Mouse (Mus musculus) liver, embryonic 14.5 days (tissue): ENCODE results near the gene Ttc34. TPM values are rescaled to one million over a fixed set of nuclear protein-coding genes. Genes with fewer than 3 reads are reported as not detected.

Experiments
- ATAC-seq: fragments of 200-750 bp; cut with Nextera tagmentation; 2 replicates; pipeline ENCODE4 v1.8.0; 2017; ENCODE audit warnings: moderate number of reproducible peaks, mild to moderate bottlenecking, moderate library complexity; ENCODE audit not compliant: insufficient read depth
- DNase-seq, 3 experiments: peaks; one replicate each; pipeline ENCODE4 v3.0.0-alpha.2; 2012 to 2013; ENCODE audit warnings: low read depth in 3 of 3, low spot score in 3 of 3
- H3K27ac ChIP-seq: fragments of 300-500 bp; sonication (generic); 2 replicates; pipeline ENCODE4 v1.5.1; 2014; ENCODE audit warnings: moderate library complexity, mild to moderate bottlenecking, control low read depth, inconsistent platforms
- H3K27me3 ChIP-seq: fragments of 300-500 bp; sonication (generic); 2 replicates; pipeline ENCODE4 v1.6.1; 2014; ENCODE audit warnings: mild to moderate bottlenecking, low read length, moderate library complexity; ENCODE audit not compliant: control insufficient read depth, insufficient read depth
- H3K36me3 ChIP-seq: fragments of 300-500 bp; sonication (generic); replicated peaks from 2 replicates; pipeline ENCODE4 v1.6.1; 2014; ENCODE audit warnings: low read depth; ENCODE audit not compliant: control insufficient read depth, insufficient read depth
- H3K4me1 ChIP-seq, 2 experiments: fragments of 200-500 bp in 1 of 2; fragments of 300-500 bp in 1 of 2; sonication (generic) in 1 of 2; replicated peaks; 2 replicates each; pipeline ENCODE4 v1.6.1; 2012 to 2014; ENCODE audit warnings: antibody characterized with exemption in 1 of 2, inconsistent platforms in 1 of 2, low read length in 1 of 2; ENCODE audit not compliant: control insufficient read depth in 2 of 2, insufficient read depth in 2 of 2
- H3K4me2 ChIP-seq: fragments of 300-500 bp; sonication (generic); 2 replicates; pipeline ENCODE4 v1.6.1; 2014; ENCODE audit warnings: low read depth, mild to moderate bottlenecking, control low read depth, moderate library complexity
- H3K4me3 ChIP-seq, 2 experiments: fragments of 200-500 bp in 1 of 2; fragments of 300-500 bp in 1 of 2; sonication (generic) in 1 of 2; 2 replicates each; pipeline ENCODE4 v1.5.1; 2012 to 2014; ENCODE audit warnings: low read depth in 2 of 2, low read length in 2 of 2, mild to moderate bottlenecking in 2 of 2, control low read depth in 1 of 2, inconsistent platforms in 1 of 2, moderate library complexity in 1 of 2; ENCODE audit not compliant: insufficient read depth in 1 of 2
- H3K9ac ChIP-seq: fragments of 300-500 bp; sonication (generic); replicated peaks from 2 replicates; pipeline ENCODE4 v1.6.1; 2014; ENCODE audit warnings: mild to moderate bottlenecking, control low read depth, moderate library complexity
- H3K9me3 ChIP-seq: fragments of 300-500 bp; sonication (generic); 2 replicates; pipeline ENCODE4 v1.6.1; 2016; ENCODE audit warnings: low read length, mixed read lengths; ENCODE audit not compliant: control insufficient read depth
- CTCF ChIP-seq: IDR thresholded peaks from 2 replicates; pipeline ENCODE4 v1.5.1; 2016; ENCODE audit warnings: antibody characterized with exemption, low read depth, control low read depth
- EP300 ChIP-seq: IDR thresholded peaks from 2 replicates; pipeline ENCODE4 v1.6.1; 2016; ENCODE audit warnings: antibody characterized with exemption, low read depth
- WGBS: fragments of 180-500 bp; shearing (Covaris S2); extraction: QIAGEN DNeasy Blood & Tissue Kit; methylation state at CpG from one replicate; pipeline ENCODE4 v1.1.7; 2014; ENCODE audit not compliant: insufficient replicate concordance; 5-methylcytosine and 5-hydroxymethylcytosine counted together
- polyA plus RNA-seq, 2 experiments: library from polyadenylated mRNA; depleted of rRNA in 1 of 2; stranded (reverse) in 1 of 2; unstranded in 1 of 2; fragments of >200 nt; fragmentation: Nextera tagmentation in 1 of 2; extraction: Ambion mirVana in 1 of 2; gene quantifications; 2 replicates each; pipeline versions ENCODE4 v1.2.1 to v1.2.3; 2012 to 2014

Ttc34 gene
- polyA plus RNA-seq, 2 experiments = not detected

DNA sequence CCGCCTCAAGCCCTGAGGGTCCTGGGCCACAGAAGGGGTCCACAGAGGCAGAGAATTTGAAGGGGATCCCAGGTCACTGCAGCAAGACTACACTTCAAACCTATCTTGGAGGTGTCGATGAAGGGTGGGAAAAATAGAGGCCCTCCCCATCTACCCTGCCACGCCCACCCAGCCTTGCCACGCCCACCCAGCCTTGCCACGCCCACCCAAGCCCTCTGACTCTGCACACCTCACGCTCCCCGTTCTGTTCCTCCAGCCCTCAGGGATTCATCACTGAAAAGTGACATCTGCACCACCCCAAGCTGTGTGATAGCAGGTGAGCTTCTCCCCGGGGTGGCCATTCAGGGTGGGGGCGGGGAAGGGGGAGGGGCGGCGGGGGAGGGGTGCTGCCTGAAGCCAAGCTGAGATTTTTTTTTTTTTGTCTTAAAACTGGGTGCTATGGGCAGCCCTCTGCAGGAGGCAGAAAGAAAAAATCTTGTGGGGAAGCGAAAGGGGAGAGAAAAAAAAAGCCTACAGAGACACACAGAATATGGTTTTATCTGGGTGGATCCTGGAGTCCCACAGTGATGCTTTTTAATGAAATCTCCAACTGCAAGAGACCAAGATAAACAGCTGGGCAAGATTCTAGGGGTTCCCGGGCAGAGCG, 44.9 kb downstream of the Ttc34 start:
- peak in 2 of 3 experiments; percentile 45 to 77 for DNase-seq
- Histone ChIP-seq H3K4me2 (peak overlapping the region; percentile 72), H3K4me1 (peaks cover 39 to 44% of the 10 kb centered on the region in 2 experiments), H3K9me3 (no peaks in the 10 kb centered on the region), H3K4me3 (peak overlapping the region; percentile 40 to 44; a peak in 3 of 4 replicates), H3K27ac (peak overlapping the region; percentile 97), H3K36me3 (no peaks in the 10 kb centered on the region), H3K9ac (peak overlapping the region; percentile 87), H3K27me3 (peaks cover 6% of the 10 kb centered on the region)
- TF ChIP-seq CTCF = no peak
- TF ChIP-seq EP300 = no peak
- peak; percentile 50 for ATAC-seq
- WGBS = 16% methylated on average over 13 of the region's 14 CpGs

DNA sequence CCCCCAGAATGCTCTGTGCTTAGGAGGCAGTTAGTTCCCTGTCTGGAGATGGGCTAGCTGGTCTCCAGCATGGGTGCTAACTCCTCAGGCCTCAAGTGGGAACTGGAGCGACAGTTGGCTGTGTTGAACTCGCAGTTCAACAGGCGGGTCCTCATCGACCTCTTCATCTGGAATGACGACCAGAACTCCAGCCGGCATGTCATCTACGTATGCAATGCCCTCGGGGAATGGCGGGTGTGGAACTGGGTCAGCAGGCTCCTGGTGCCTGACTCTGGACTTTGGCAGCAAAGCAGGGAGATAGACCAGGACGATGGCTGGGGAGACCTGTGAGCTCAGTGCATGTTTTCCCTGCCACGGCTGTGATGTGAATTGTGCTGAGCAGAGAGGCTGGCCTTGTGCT, 48.2 kb downstream of the Ttc34 start:
- Histone ChIP-seq H3K9ac (no peak overlapping the region), H3K4me1 (peaks cover 22 to 24% of the 10 kb centered on the region in 2 experiments), H3K27ac (no peak overlapping the region)

DNA sequence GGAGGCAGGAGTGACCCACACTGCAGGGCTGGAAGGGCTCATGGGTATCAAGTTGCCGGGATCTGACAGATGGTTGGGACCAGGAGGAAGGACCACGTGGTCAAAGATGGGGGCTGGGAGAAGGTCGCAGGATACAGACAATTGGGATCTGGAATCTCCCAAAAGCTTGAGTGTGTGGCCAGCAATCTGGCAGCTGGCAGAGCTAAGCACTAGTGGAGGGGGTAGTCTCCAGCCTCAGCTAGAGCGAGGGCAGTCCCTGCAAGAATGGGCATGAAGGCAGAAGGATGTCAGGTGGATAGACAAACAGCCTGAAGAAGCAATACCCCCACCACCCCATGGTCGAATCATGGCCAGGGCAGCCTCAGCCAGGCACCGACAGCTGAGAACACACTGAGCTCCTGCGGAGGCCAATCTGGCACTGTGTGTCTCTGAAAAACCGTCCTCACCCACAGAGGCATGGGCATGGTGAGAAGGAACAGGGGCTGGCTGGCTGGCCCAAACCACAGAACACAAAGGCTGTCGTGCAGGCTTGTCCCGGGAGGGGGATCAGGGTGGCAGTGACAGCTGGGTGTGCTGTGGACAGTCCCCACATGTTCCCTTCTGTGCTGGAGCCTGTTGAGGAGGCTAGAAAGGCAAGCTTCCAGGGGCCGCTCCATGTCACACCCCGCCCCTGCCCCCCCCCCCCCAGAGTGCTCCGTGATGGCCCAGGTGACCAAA, 49.8 kb downstream of the Ttc34 start:
- peaks cover 7 to 8% of the 10 kb centered on the region in 2 experiments for H3K4me1 ChIP-seq
- no peak for ATAC-seq
- no peak overlapping the region for H3K9ac ChIP-seq
- no peaks in the 10 kb centered on the region for H3K36me3 ChIP-seq
- H3K4me2 ChIP-seq = no peak overlapping the region
- 55% methylated on average over 13 of the region's 13 CpGs for WGBS
- TF ChIP-seq EP300 (no peak), CTCF (no peak)
- peaks cover 6% of the 10 kb centered on the region for H3K27me3 ChIP-seq
- H3K27ac ChIP-seq = no peak overlapping the region
- no peak overlapping the region for H3K4me3 ChIP-seq
- no peak for DNase-seq
- H3K9me3 ChIP-seq = no peaks in the 10 kb centered on the region

More for the DNA sequence above, 48.2 kb downstream of the Ttc34 start:
- no peak for TF ChIP-seq EP300
- TF ChIP-seq CTCF = no peak
- no peak overlapping the region for H3K4me2 ChIP-seq
- H3K36me3 ChIP-seq = no peaks in the 10 kb centered on the region
- DNase-seq (no peak), ATAC-seq (no peak)
- WGBS = 70% methylated on average over 11 of the region's 11 CpGs
- H3K27me3 ChIP-seq = peaks cover 6% of the 10 kb centered on the region
- no peak overlapping the region for H3K4me3 ChIP-seq
- H3K9me3 ChIP-seq = no peaks in the 10 kb centered on the region

DNA sequence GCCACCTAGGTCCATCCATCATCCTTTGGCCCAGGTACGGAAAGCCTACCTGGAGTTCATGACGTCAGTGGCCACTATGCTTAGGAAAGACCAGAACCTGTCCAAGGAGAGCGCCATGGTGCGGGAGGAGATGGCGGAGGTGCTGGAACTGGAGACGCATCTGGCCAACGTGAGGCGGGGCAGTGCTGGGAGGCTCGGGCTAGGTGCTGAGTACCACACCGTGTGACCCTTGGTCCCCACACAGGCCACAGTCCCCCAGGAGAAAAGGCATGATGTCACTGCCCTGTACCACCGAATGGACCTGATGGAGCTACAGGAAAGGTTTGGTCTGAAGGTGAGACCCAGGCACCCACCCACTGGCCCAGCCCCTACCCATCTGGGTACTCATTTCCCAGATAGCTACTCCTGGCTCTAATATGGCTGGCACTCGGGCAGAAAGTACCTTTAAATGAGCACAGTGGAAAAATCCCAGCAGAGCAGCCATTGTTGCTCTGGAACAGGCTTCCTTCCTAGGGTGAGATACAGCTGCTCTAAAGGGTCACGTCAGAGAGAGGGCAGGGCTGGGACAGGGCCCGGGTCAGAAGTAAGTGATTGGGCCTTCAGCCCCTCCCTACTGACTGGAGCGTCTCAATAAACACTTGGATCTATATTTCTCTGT, 50.5 kb downstream of the Ttc34 start:
- TF ChIP-seq CTCF (no peak), EP300 (no peak)
- H3K4me2 ChIP-seq = no peak overlapping the region
- H3K9me3 ChIP-seq = no peaks in the 10 kb centered on the region
- H3K36me3 ChIP-seq = no peaks in the 10 kb centered on the region
- H3K27ac ChIP-seq = no peak overlapping the region
- no peak overlapping the region for H3K9ac ChIP-seq
- ATAC-seq (no peak), DNase-seq (no peak)
- H3K4me3 ChIP-seq = no peak overlapping the region
- 68% methylated on average over 15 of the region's 15 CpGs for WGBS
- H3K27me3 ChIP-seq = peaks cover 6% of the 10 kb centered on the region
- peaks cover under 1 to 3% of the 10 kb centered on the region in 2 experiments for H3K4me1 ChIP-seq

DNA sequence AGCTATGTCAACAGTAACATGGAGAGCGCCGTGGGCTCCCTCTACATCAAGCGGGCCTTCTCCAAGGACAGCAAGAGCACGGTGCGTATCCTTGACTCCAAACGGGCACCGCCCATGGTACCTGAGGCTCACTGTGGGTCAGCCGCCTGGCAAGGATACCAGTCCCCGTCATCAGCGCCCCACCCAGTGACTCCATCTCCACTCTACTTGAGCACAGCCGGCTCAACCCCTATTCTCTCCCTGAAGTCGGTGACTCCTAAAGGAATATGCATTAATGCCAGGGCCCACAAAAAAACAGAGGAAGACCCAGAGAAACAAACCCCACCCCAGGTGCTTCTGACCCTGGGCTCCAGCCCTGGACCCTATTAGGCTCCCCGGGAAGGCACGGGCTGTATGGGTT, 53.6 kb downstream of the Ttc34 start:
- H3K36me3 ChIP-seq = no peaks in the 10 kb centered on the region
- H3K27ac ChIP-seq = no peak overlapping the region
- DNase-seq (no peak), ATAC-seq (no peak)
- no peaks in the 10 kb centered on the region for H3K9me3 ChIP-seq
- no peaks in the 10 kb centered on the region for H3K4me1 ChIP-seq
- WGBS = 75% methylated on average over 14 of the region's 14 CpGs
- H3K4me2 ChIP-seq = no peak overlapping the region
- no peak overlapping the region for H3K4me3 ChIP-seq
- H3K9ac ChIP-seq = no peak overlapping the region
- no peaks in the 10 kb centered on the region; the same call in 1 of the 2 replicates for H3K27me3 ChIP-seq
- no peak for TF ChIP-seq CTCF
- no peak for TF ChIP-seq EP300
